8 mouse cellular contexts compared by ENCODE assay signal in genomic region chr9:96506011-96506498, GRCm38 (mm10). TPM values are rescaled to one million over a fixed set of nuclear protein-coding genes. Genes with fewer than 3 reads are reported as not detected.
DNase-seq lines count a peak whose midpoint lies in the region; ATAC-seq lines count a peak whose summit lies in the region.
"Had no signal": no experiment of that assay in that cellular context is flagged by ENCODE, and none has a peak within 500 bp of the region (broad histone marks: within the 10 kb centered on the region; RNA-seq: fewer than 3 reads in every experiment).

No protein-coding gene starts in this region.

- no peak overlapping the region for H3K9ac ChIP-seq in forebrain, embryonic 13.5 days

- no peaks in the 10 kb centered on the region for H3K9me3 ChIP-seq in forebrain, embryonic 13.5 days (replicated peaks)
- H3K9me3 ChIP-seq in midbrain, embryonic 10.5 days (replicated peaks), result no peaks in the 10 kb centered on the region

- no peak overlapping the region for H3K27ac ChIP-seq in forebrain, embryonic 13.5 days
- peak overlapping the region; percentile 77 for H3K27ac ChIP-seq in midbrain, embryonic 10.5 days (replicated peaks)

- H3K4me2 ChIP-seq in forebrain, embryonic 13.5 days, result peak overlapping the region; percentile 15

- WGBS in forebrain, embryonic 13.5 days, result 40% methylated on average over 10 of the region's 10 CpGs
- 41% methylated on average over 10 of the region's 10 CpGs for WGBS in midbrain, embryonic 10.5 days

- H3K27me3 ChIP-seq in forebrain, embryonic 13.5 days, result no peaks in the 10 kb centered on the region
- no peaks in the 10 kb centered on the region for H3K27me3 ChIP-seq in midbrain, embryonic 10.5 days (ENCODE audit: low read depth, poor library complexity, severe bottlenecking)

- no peaks in the 10 kb centered on the region for H3K36me3 ChIP-seq in forebrain, embryonic 13.5 days (ENCODE audit: poor library complexity, severe bottlenecking)
- H3K36me3 ChIP-seq in midbrain, embryonic 10.5 days, result no peaks in the 10 kb centered on the region

- peak; percentile 53 for DNase-seq in NIH3T3 (ENCODE audit: low read depth)
- peak; percentile 51 to 92 for DNase-seq in adrenal gland, adult (ENCODE audit: inconsistent age in 2 of 2, low spot score in 1 of 2)
- peak; percentile 67 for DNase-seq in kidney, postnatal 14 days
- peak; percentile 66 for DNase-seq in midbrain, embryonic 10.5 days (ENCODE audit: low spot score)
- DNase-seq in yolk sac, embryonic 10.5 days (ENCODE audit: low spot score), result peak; percentile 43
- DNase-seq in thymus, postnatal 14 days, result no peak

- no peak overlapping the region for H3K4me3 ChIP-seq in forebrain, embryonic 13.5 days
- H3K4me3 ChIP-seq in midbrain, embryonic 10.5 days, result peak overlapping the region; percentile 39

- peaks cover 6% of the 10 kb centered on the region for H3K4me1 ChIP-seq in forebrain, embryonic 13.5 days
- peaks cover 14% of the 10 kb centered on the region for H3K4me1 ChIP-seq in midbrain, embryonic 10.5 days

- ATAC-seq in forebrain, embryonic 13.5 days, result peak; percentile 81

RNA-seq across cellular contexts. Expression of gene Gm28729, which starts 19.0 kb away (rescaled TPM):
- 0.10 and 0.14 TPM in 2 replicates for polyA plus RNA-seq in forebrain, embryonic 13.5 days (2015; fragmentation: Nextera tagmentation; extraction: Ambion mirVana)
- polyA plus RNA-seq in midbrain, embryonic 10.5 days (2016; fragmentation: Nextera tagmentation; extraction: Ambion mirVana), result not detected in 2 replicates
- polyA plus RNA-seq: liver, embryonic 16.5 days had no signal

RNA-seq across cellular contexts. Expression of gene Rnf7, which starts 27.6 kb away (rescaled TPM):
- 235 and 239 TPM in 2 replicates for polyA plus RNA-seq in forebrain, embryonic 13.5 days (2015; fragmentation: Nextera tagmentation; extraction: Ambion mirVana)
- 280 and 283 TPM in 2 replicates for polyA plus RNA-seq in midbrain, embryonic 10.5 days (2016; fragmentation: Nextera tagmentation; extraction: Ambion mirVana)
